Mouse (Mus musculus) kidney, adult 2 months (tissue): ENCODE measurements around the gene Gp1bb. TPM values are rescaled to one million over a fixed set of nuclear protein-coding genes. Genes with fewer than 3 reads are reported as not detected.

Source experiments
- DNase-seq: peaks from one replicate; pipeline ENCODE4 v3.0.0; 2021
- H3K27ac ChIP-seq: fragments of 200-500 bp; 2 replicates; pipeline ENCODE4 v1.5.1; 2012; ENCODE audit warnings: low read depth, low read length, control low read depth, inconsistent platforms; ENCODE audit not compliant: insufficient read depth
- H3K27me3 ChIP-seq: fragments of 200-500 bp; replicated peaks from 2 replicates; pipeline ENCODE4 v1.6.1; 2012; ENCODE audit warnings: mild to moderate bottlenecking, moderate library complexity, low read length, inconsistent platforms; ENCODE audit not compliant: control insufficient read depth, insufficient read depth
- H3K36me3 ChIP-seq: fragments of 200-500 bp; 2 replicates; pipeline ENCODE4 v1.6.1; 2012; ENCODE audit warnings: mild to moderate bottlenecking, moderate library complexity, low read length, inconsistent platforms; ENCODE audit not compliant: control insufficient read depth, insufficient read depth
- H3K4me1 ChIP-seq: fragments of 200-500 bp; 2 replicates; pipeline ENCODE4 v1.6.1; 2011; ENCODE audit warnings: low read length; ENCODE audit not compliant: control insufficient read depth, insufficient read depth
- H3K4me3 ChIP-seq: fragments of 200-500 bp; 2 replicates; pipeline ENCODE4 v1.5.1; 2011; ENCODE audit warnings: mild to moderate bottlenecking, low read depth, low read length, control low read depth; ENCODE audit not compliant: insufficient read depth
- CTCF ChIP-seq: fragments of 200-500 bp; conservative IDR thresholded peaks from 2 replicates; pipeline ENCODE4 v1.5.1; 2011; ENCODE audit warnings: low read depth, mild to moderate bottlenecking, control low read depth, low read length, moderate library complexity, mixed read lengths; ENCODE audit not compliant: insufficient read depth, insufficient read length
- POLR2A ChIP-seq: fragments of 200-500 bp; IDR thresholded peaks from one replicate; pipeline ENCODE4 v1.6.1; 2011; ENCODE audit warnings: low read depth, low read length, control low read depth
- WGBS: fragments of 180-500 bp; shearing (Covaris S2); methylation state at CpG from one replicate; pipeline ENCODE4 v1.1.7; 2018; 5-methylcytosine and 5-hydroxymethylcytosine counted together
- polyA plus RNA-seq: library from polyadenylated mRNA; depleted of rRNA; stranded (reverse); fragments of >200 nt; gene quantifications from 2 replicates; pipeline ENCODE4 v1.2.3, GENCODE M21; 2012; rRNA removed

Gp1bb gene
- 0.34 and 0.69 TPM in 2 replicates for polyA plus RNA-seq

GRCm38 (mm10) chr16:18622019-18622418 lies at the start of gene Gp1bb:
Gp1bb (minus strand) TSS chr16:18622403.
- H3K4me3 ChIP-seq = no peak within 1 kb of the TSS

GRCm38 (mm10) chr16:18669914-18670313 lies 47.7 kb upstream of the Gp1bb start:
- 60% methylated on average over 6 of the region's 6 CpGs for WGBS
- DNase-seq = no peak
- no peak for TF ChIP-seq POLR2A
- no peak for TF ChIP-seq CTCF
- no peak overlapping the region for H3K27ac ChIP-seq
- H3K4me3 ChIP-seq = no peak overlapping the region
- H3K4me1 ChIP-seq = no peaks in the 10 kb centered on the region
- H3K27me3 ChIP-seq = no peaks in the 10 kb centered on the region
- H3K36me3 ChIP-seq = no peaks in the 10 kb centered on the region

More at GRCm38 (mm10) chr16:18622019-18622418, at the start of gene Gp1bb:
- no peak within 1 kb of the TSS for H3K27ac ChIP-seq
- DNase-seq = no peak
- whole genome bisulfite sequencing = 33% methylated on average over 17 of the region's 17 CpGs
- H3K27me3 ChIP-seq = no peaks in the 10 kb centered on the region; the same call in 1 of the 2 replicates
- H3K36me3 ChIP-seq = no peaks in the 10 kb centered on the region
- no peak for TF ChIP-seq POLR2A
- H3K4me1 ChIP-seq = no peaks in the 10 kb centered on the region

DNA sequence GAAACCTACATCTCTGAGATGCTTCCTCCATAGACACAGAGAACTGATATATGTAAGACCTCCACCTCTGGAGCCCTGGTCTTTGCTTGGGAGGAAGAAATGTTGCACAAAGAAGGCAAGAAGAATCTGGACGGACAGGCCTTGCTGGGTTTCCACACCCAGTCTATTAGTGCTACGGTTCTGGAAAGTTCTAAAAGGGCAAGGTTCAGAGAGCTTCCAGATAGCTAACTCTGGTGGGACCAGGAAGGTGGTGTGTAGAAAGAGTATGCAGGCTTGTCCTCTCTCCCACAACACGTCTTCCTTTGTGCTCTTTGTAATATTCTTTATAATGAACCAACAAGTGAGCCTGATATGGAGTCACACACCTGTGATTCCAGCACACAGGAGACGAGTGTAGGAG lies 36.4 kb upstream of the Gp1bb start:
- 69% methylated on average over 4 of the region's 4 CpGs for WGBS

DNA sequence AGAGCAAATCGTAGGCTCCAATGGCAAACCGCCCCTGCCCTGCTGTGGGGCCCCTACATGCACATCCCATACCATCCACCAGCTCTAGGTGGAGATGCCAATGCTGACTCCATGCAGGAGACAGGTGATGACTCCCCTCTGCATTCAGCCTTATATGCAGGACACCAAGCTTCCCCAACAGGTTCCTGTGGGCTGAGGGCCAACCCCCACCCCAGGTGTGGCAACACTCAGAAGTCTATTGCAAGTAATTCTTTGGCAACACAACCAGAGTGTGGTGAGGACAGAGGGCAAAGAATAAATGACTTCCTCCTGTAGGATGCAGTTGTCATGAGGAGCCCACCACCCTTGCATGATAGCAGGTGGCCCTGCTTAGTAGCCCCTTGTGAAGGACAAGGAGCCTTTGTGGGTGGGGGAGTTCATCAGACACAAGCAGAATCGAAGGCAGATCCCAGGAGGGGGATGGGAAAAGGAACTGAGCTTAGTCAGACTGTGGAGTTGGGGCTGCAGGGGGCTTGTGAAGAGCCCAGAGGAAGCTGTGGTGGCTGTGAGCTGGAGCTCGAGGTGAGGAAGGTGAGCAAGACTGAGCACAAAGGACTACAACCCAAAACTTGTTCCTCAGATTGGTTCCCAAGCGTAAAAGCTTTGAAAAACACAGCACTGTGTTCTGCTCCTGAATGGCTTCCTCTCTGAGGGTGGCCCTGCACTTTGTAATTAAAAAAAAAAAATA lies 33.3 kb upstream of the Gp1bb start:
- DNase-seq = no peak
- H3K27me3 ChIP-seq = no peaks in the 10 kb centered on the region
- no peaks in the 10 kb centered on the region for H3K4me1 ChIP-seq
- H3K36me3 ChIP-seq = no peaks in the 10 kb centered on the region
- H3K4me3 ChIP-seq = no peak overlapping the region
- 60% methylated on average over 5 of the region's 5 CpGs for WGBS
- H3K27ac ChIP-seq = no peak overlapping the region
- no peak for TF ChIP-seq POLR2A
- no peak for TF ChIP-seq CTCF

More for the DNA sequence above, 36.4 kb upstream of the Gp1bb start:
- Histone ChIP-seq H3K27ac (no peak overlapping the region), H3K27me3 (no peaks in the 10 kb centered on the region), H3K4me3 (no peak overlapping the region), H3K4me1 (no peaks in the 10 kb centered on the region), H3K36me3 (no peaks in the 10 kb centered on the region)
- DNase-seq = no peak
- TF ChIP-seq CTCF (no peak), POLR2A (no peak)

- 80% methylated on average over 6 of the region's 6 CpGs for WGBS
- Histone ChIP-seq H3K4me3 (no peak overlapping the region), H3K27ac (no peak overlapping the region), H3K36me3 (no peaks in the 10 kb centered on the region), H3K4me1 (no peaks in the 10 kb centered on the region), H3K27me3 (no peaks in the 10 kb centered on the region)
- TF ChIP-seq CTCF (no peak), POLR2A (no peak)
- DNase-seq = no peak
Observed at GRCm38 (mm10) chr16:18653290-18654160, 31.3 kb upstream of the Gp1bb start.

DNA sequence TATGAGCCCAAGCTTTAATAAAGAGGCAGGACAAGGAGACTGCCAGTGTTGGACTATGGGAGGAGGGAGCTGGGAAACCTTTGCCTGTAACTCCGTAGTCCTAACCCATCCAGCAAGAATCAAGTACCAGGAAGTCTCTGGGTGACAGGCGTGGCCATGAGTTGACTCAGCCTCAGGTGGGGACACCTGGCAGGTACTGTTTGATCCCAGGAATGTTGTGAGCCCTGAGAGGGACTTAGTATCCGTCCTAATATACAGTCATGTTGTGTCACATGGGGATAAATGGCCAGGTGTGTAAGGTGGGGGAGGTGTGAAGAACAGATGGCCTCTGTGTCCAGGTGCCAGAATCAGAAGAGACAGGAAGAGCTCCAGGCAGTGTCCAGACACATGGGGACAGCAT lies 26.9 kb upstream of the Gp1bb start:
- DNase-seq = no peak
- Histone ChIP-seq H3K4me3 (no peak overlapping the region), H3K27me3 (no peaks in the 10 kb centered on the region), H3K36me3 (no peaks in the 10 kb centered on the region), H3K27ac (no peak overlapping the region), H3K4me1 (no peaks in the 10 kb centered on the region)
- TF ChIP-seq CTCF (no peak), POLR2A (no peak)
- 65% methylated on average over 3 of the region's 3 CpGs for WGBS

DNA sequence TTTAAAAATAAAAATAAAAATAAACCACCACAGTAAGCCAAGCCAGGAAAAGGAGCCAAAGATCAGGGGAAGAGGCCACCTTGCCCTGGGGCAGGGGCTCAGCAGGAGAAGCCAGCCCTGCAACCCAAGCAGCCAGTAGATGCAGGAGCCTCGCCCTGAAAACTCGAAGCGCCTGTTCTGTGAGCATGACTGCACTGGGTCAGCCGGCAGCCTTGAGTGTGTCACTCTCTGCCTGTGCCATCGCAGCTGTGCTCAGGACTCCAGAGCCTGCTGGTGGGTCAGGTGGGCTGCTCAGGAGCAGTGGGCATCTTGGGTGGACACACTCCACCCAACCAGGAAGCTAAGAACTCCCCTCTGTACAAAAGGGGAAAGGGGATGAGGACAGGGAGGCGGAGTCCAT lies 23.1 kb upstream of the Gp1bb start:
- TF ChIP-seq CTCF (no peak), POLR2A (no peak)
- DNase-seq = no peak
- Histone ChIP-seq H3K4me1 (no peaks in the 10 kb centered on the region), H3K27me3 (no peaks in the 10 kb centered on the region), H3K4me3 (no peak overlapping the region), H3K27ac (no peak overlapping the region), H3K36me3 (no peaks in the 10 kb centered on the region)
- 40% methylated on average over 6 of the region's 6 CpGs for WGBS
